Mouse (Mus musculus) urinary bladder, postnatal 4 days (tissue): ENCODE data around the gene Trmt10a.

ENCODE experiments used
- DNase-seq, 2 experiments: peaks; one replicate each; pipeline ENCODE4 v3.0.0; 2021 to 2022; ENCODE audit warnings: low spot score in 2 of 2

The Trmt10a gene

GRCm38 (mm10) chr3:138197556-138197955 lies 54.3 kb downstream of the Trmt10a start:
- DNase-seq = no peak

- peak; percentile 71 to 90 for DNase-seq
These were observed 54.9 kb downstream of the Trmt10a start for GRCm38 (mm10) chr3:138197973-138198721.

GRCm38 (mm10) chr3:138198722-138199068 lies 55.4 kb downstream of the Trmt10a start:
- DNase-seq = no peak

GRCm38 (mm10) chr3:138208821-138209220 lies 65.6 kb downstream of the Trmt10a start:
- DNase-seq = no peak
